Mouse (Mus musculus): Measurements from ENCODE around the gene Sp100.

DNA sequence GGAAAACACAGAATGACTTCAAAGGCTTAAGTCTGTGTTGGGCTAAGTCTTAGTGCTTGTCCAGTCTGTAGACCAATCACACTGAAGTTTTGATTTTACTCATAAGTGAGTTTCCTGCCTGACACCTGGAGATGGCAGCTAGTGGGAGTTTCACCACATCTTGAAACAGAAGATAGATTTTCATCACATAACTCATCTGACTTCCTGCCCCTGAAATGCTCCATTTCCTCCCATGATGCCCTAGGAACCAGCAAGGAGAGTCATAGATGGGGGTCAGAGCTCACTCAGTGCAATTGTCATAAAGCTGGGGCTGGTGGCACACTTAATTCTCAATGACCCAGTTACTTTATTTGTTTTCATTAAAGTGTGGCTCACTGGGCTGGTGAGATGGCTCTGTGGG, 90.0 kb downstream of the Sp100 start:
- TF ChIP-seq CTCF (IDR thresholded peaks at IDR 0.05; ENCODE audit: low read depth, low read length) (no peak), POLR2A (IDR thresholded peaks at IDR 0.05; ENCODE audit: borderline replicate concordance, low read depth, low read length) (no peak)

Measured in bone marrow macrophage, adult 2 months (primary cell).